Mouse (Mus musculus) kidney, adult 2 months (tissue): Measurements from ENCODE around the gene Nek5.

Experiments used
- CTCF ChIP-seq: fragments of 200-500 bp; conservative IDR thresholded peaks from 2 replicates; pipeline ENCODE4 v1.5.1; 2011; ENCODE audit warnings: low read depth, mild to moderate bottlenecking, control low read depth, low read length, moderate library complexity, mixed read lengths; ENCODE audit not compliant: insufficient read depth, insufficient read length
- POLR2A ChIP-seq: fragments of 200-500 bp; IDR thresholded peaks from one replicate; pipeline ENCODE4 v1.6.1; 2011; ENCODE audit warnings: low read depth, low read length, control low read depth

- TF ChIP-seq CTCF = no peak
- no peak for TF ChIP-seq POLR2A
Measured at GRCm38 (mm10) chr8:22132062-22132461, 7.2 kb upstream of the Nek5 start.
